Mouse (Mus musculus) neural tube, embryonic 11.5 days (tissue): ENCODE measurements at regions not wholly inside any gene's neighbourhood (a gene's known extent, or its start where the extent isn't known, plus 50 kb on each side); places are given as distances from the start of the nearest gene placed in this dataset.

Experiments
- ATAC-seq: fragments of 200-750 bp; cut with Nextera tagmentation; 2 replicates; pipeline ENCODE4 v1.8.0; 2017; ENCODE audit warnings: moderate number of reproducible peaks, mild to moderate bottlenecking, moderate TSS enrichment, moderate library complexity; ENCODE audit not compliant: insufficient read depth, low FRiP score, low TSS enrichment
- DNase-seq: peaks from one replicate; pipeline ENCODE4 v3.0.0-alpha.2; 2015; ENCODE audit warnings: low spot score
- H3K27ac ChIP-seq: fragments of 300-500 bp; sonication (generic); 2 replicates; pipeline ENCODE4 v1.5.1; 2014; ENCODE audit warnings: low read depth, mild to moderate bottlenecking, low read length
- H3K27me3 ChIP-seq: fragments of 300-500 bp; sonication (generic); 2 replicates; pipeline ENCODE4 v1.6.1; 2014; ENCODE audit warnings: mild to moderate bottlenecking, low read length, mixed read lengths; ENCODE audit not compliant: control insufficient read depth, insufficient read depth
- H3K36me3 ChIP-seq: fragments of 300-500 bp; sonication (generic); 2 replicates; pipeline ENCODE4 v1.6.1; 2014; ENCODE audit warnings: mild to moderate bottlenecking, low read length, moderate library complexity, mixed read lengths; ENCODE audit not compliant: control insufficient read depth, insufficient read depth
- H3K4me1 ChIP-seq: fragments of 300-500 bp; sonication (generic); 2 replicates; pipeline ENCODE4 v1.6.1; 2014; ENCODE audit warnings: low read length, mixed read lengths; ENCODE audit not compliant: control insufficient read depth, insufficient read depth
- H3K4me2 ChIP-seq: fragments of 300-500 bp; sonication (generic); 2 replicates; pipeline ENCODE4 v1.6.1; 2014; ENCODE audit warnings: low read depth, mild to moderate bottlenecking, moderate library complexity
- H3K4me3 ChIP-seq: fragments of 300-500 bp; sonication (generic); 2 replicates; pipeline ENCODE4 v1.5.1; 2014; ENCODE audit warnings: low read depth, low read length
- H3K9ac ChIP-seq: fragments of 300-500 bp; sonication (generic); 2 replicates; pipeline ENCODE4 v1.6.1; 2014; ENCODE audit warnings: mild to moderate bottlenecking, low read length
- H3K9me3 ChIP-seq: fragments of 300-500 bp; sonication (generic); 2 replicates; pipeline ENCODE4 v1.6.1; 2016; ENCODE audit warnings: low read length; ENCODE audit not compliant: control insufficient read depth
- WGBS: fragments of 180-500 bp; shearing (Covaris S2); extraction: QIAGEN DNeasy Blood & Tissue Kit; methylation state at CpG from one replicate; pipeline ENCODE4 v1.1.7; 2014; 5-methylcytosine and 5-hydroxymethylcytosine counted together

- H3K4me2 ChIP-seq: no peak overlapping the region
- no peaks in the 10 kb centered on the region for H3K27me3 ChIP-seq
- H3K4me3 ChIP-seq: no peak overlapping the region
- no peak overlapping the region for H3K9ac ChIP-seq
- WGBS: 64% methylated on average over 10 of the region's 10 CpGs
- no peaks in the 10 kb centered on the region for H3K9me3 ChIP-seq
- ATAC-seq: no peak
- H3K27ac ChIP-seq: no peak overlapping the region
- no peaks in the 10 kb centered on the region for H3K36me3 ChIP-seq
- DNase-seq: no peak
- H3K4me1 ChIP-seq: no peaks in the 10 kb centered on the region
These were observed 188.2 kb upstream of the Sox9 start for GRCm38 (mm10) chr11:112593821-112594220.

DNA sequence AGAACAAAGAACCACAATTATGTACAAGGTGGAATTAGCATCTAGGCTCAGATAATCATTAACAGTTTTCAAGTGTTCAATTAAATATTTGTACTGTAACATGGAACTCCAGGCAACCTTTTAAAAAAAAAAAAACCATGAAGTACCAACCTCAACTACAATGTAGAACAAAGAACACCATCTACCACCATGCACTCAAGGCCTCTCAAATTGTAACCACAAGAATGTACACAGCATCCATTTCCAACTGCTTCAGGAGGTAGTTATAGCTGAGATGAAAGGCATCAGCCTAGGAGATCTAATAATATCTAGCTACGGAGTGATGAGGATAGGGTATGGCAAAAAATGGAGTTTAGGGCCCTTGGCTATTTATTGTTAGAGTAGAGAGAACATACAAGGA lies 174.7 kb upstream of the Sox9 start:
- WGBS: 84% methylated on average over 1 of the region's 1 CpGs

DNA sequence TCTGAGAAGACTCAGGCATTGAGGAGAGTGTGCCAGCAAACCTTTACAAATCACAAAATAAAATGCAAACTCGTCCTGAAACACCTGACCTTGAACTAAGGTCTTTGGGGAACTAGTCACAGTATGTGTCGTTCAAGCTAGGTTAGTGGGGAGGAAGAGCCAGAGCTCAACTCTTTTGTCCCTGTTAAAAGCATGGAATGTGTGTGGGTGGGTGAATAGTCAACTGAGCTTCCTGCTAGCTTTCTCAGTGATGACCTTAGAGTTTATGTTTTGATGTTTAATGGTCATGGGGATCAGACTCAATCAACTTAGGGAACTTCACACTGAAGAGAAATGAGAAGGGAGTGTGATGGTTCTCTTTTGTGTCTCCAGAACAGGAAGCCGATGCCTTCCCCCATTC lies 172.7 kb upstream of the Sox9 start:
- WGBS: 66% methylated on average over 3 of the region's 3 CpGs
- Histone ChIP-seq H3K9me3 (no peaks in the 10 kb centered on the region), H3K9ac (no peak overlapping the region), H3K4me3 (no peak overlapping the region), H3K27me3 (no peaks in the 10 kb centered on the region), H3K4me1 (no peaks in the 10 kb centered on the region), H3K27ac (no peak overlapping the region), H3K36me3 (no peaks in the 10 kb centered on the region), H3K4me2 (no peak overlapping the region)
- DNase-seq (no peak), ATAC-seq (no peak)

More for the DNA sequence above, 174.7 kb upstream of the Sox9 start:
- H3K4me1 ChIP-seq: no peaks in the 10 kb centered on the region
- no peak overlapping the region for H3K9ac ChIP-seq
- H3K36me3 ChIP-seq: no peaks in the 10 kb centered on the region
- DNase-seq: no peak
- H3K9me3 ChIP-seq: no peaks in the 10 kb centered on the region
- H3K4me3 ChIP-seq: no peak overlapping the region
- ATAC-seq: no peak
- no peak overlapping the region for H3K27ac ChIP-seq
- H3K4me2 ChIP-seq: no peak overlapping the region
- H3K27me3 ChIP-seq: no peaks in the 10 kb centered on the region

DNA sequence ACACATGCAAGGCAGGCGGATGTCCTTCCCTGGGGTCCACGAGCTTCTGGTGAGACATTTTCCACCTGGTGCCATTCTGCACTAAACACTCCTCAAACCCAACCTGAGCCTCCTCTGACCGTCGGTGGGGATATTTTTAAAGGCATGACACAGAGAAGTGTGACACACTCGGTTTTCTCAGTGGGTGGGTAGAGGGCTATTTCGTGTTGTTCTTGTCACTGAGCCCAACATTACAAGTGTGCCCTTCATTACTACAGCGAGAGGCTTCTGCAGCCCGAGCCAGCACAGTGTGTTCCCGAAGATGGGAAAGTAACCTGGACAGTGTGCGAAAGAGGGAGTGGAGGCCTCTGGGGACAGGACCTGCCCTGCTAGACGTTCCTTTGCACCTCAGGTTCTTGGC lies 171.0 kb upstream of the Sox9 start:
- Histone ChIP-seq H3K4me2 (no peak overlapping the region), H3K9me3 (no peaks in the 10 kb centered on the region), H3K9ac (no peak overlapping the region), H3K36me3 (no peaks in the 10 kb centered on the region), H3K4me1 (no peaks in the 10 kb centered on the region), H3K27ac (no peak overlapping the region), H3K27me3 (no peaks in the 10 kb centered on the region), H3K4me3 (no peak overlapping the region)
- WGBS: 75% methylated on average over 11 of the region's 11 CpGs
- ATAC-seq: no peak
- no peak for DNase-seq

GRCm38 (mm10) chr11:112615629-112616028 lies 166.4 kb upstream of the Sox9 start:
- Histone ChIP-seq H3K36me3 (no peaks in the 10 kb centered on the region), H3K27me3 (no peaks in the 10 kb centered on the region), H3K4me1 (no peaks in the 10 kb centered on the region), H3K4me2 (no peak overlapping the region), H3K9me3 (no peaks in the 10 kb centered on the region), H3K4me3 (no peak overlapping the region), H3K9ac (no peak overlapping the region), H3K27ac (no peak overlapping the region)
- ATAC-seq (no peak), DNase-seq (no peak)
- 95% methylated on average over 4 of the region's 4 CpGs for WGBS

DNA sequence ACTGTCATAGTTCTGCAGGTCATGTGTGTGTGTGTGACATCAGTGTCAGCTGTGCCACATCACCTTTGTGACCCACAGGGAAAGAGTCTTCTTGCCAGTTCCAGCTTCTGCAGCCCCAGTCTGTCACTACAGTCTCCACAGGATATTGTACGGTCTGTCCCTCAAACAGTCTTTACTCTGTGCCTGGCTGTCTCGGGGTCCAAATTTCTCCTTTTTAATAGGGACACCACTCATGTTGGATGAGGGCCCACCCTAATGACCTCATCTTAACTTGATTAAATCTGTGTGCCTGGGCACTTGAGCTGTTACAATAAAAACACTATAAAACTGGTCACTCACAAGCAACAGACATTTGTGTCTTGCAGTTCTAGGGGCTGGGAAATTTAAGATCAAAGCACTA lies 165.1 kb upstream of the Sox9 start:
- Histone ChIP-seq H3K36me3 (no peaks in the 10 kb centered on the region), H3K4me1 (peaks cover 9% of the 10 kb centered on the region; the same call in 1 of the 2 replicates), H3K27ac (no peak overlapping the region), H3K4me2 (no peak overlapping the region), H3K9me3 (no peaks in the 10 kb centered on the region), H3K4me3 (no peak overlapping the region), H3K27me3 (no peaks in the 10 kb centered on the region), H3K9ac (no peak overlapping the region)
- DNase-seq (no peak), ATAC-seq (no peak)
- 95% methylated on average over 2 of the region's 2 CpGs for WGBS

DNA sequence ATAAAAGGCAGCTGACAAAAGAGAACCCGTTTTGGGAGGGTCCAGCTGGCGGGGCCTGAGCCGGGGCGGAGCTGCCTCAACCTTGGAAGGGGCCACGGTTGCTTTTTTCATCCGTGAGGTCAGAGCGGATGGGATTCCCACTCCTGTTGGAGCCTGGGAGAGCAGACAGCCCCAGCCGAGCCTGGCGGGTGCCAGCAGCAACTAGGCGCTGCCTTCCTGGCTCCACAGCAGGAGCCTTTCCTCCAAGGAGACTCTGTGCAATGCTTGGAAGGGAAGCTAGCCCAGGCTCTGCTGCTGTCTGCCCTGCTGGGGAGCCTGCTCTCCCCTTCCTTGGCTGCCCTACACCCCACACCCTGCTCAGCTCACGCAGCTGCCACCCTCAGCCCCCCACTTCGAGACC lies 161.1 kb upstream of the Sox9 start:
- Histone ChIP-seq H3K9ac (peak overlapping the region; percentile 28; the same call in 1 of the 2 replicates), H3K27ac (no peak overlapping the region), H3K4me1 (peaks cover 9% of the 10 kb centered on the region; the same call in 1 of the 2 replicates), H3K36me3 (no peaks in the 10 kb centered on the region), H3K4me2 (peak overlapping the region; percentile 29; the same call in 1 of the 2 replicates), H3K27me3 (no peaks in the 10 kb centered on the region), H3K9me3 (no peaks in the 10 kb centered on the region), H3K4me3 (no peak overlapping the region)
- DNase-seq (peak; percentile 16), ATAC-seq (0 out of 2 replicates have a peak, but pooled peaks have one; percentile 31)
- WGBS: 14% methylated on average over 12 of the region's 12 CpGs

GRCm38 (mm10) chr11:112621385-112622120 lies 160.5 kb upstream of the Sox9 start:
- WGBS: 61% methylated on average over 9 of the region's 9 CpGs
- Histone ChIP-seq H3K27ac (no peak overlapping the region), H3K4me2 (no peak overlapping the region; the same call in 1 of the 2 replicates), H3K4me1 (peaks cover 9% of the 10 kb centered on the region; the same call in 1 of the 2 replicates), H3K9ac (peak overlapping the region; percentile 28; the same call in 1 of the 2 replicates), H3K27me3 (no peaks in the 10 kb centered on the region), H3K4me3 (no peak overlapping the region), H3K36me3 (no peaks in the 10 kb centered on the region), H3K9me3 (no peaks in the 10 kb centered on the region)
- ATAC-seq (no peak), DNase-seq (peak; percentile 28)

- ATAC-seq (no peak), DNase-seq (no peak)
- H3K9me3 ChIP-seq: no peaks in the 10 kb centered on the region
- no peak overlapping the region for H3K4me2 ChIP-seq
- H3K9ac ChIP-seq: no peak overlapping the region
- H3K4me1 ChIP-seq: no peaks in the 10 kb centered on the region
- H3K36me3 ChIP-seq: no peaks in the 10 kb centered on the region
- H3K27me3 ChIP-seq: no peaks in the 10 kb centered on the region
- no peak overlapping the region for H3K4me3 ChIP-seq
- no peak overlapping the region for H3K27ac ChIP-seq
- WGBS: 62% methylated on average over 9 of the region's 9 CpGs
These were observed 132.7 kb upstream of the Sox9 start for GRCm38 (mm10) chr11:112649298-112649697.
